Mouse (Mus musculus): ENCODE data around the gene Ggcx. TPM values are rescaled to one million over a fixed set of nuclear protein-coding genes. Genes with fewer than 3 reads are reported as not detected.

The Ggcx gene
- polyA plus RNA-seq, 1 experiment from 2014 or later = 27.7 TPM

DNA sequence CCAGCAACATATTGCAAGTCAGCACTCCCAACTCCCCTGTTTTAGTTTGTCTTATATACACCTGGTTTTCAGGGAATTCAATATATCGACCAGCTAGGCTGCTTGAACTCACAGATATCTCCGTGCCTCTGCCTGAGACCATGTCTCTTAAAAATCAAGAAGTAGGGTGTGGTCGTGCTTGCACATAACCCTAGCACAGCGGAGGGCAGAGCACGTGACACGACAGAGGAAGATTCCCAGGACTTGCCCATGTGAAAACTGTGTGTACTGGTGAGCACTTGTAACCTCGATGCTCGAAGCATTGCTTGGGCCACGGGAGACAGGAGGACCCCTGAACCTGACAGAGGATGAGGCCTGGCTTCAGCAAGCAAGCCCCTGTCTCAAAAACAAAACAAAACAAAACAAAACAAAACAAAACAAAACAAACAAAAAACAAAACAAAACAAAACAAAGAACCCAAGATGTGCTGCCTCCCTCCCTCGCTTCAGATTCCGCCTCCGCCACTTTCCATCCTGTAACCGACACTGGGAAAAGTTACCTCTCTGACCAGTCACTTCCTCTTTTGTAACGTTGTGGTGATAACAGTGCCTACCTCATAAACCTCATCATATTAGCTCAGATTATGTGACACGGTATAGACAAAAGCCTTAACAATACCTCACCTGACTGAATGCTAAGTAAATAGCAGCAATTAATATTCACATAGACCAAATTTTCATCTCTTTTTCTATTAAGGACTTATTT lies 39.1 kb upstream of the Ggcx start:
- H3K9me3 ChIP-seq (replicated peaks) = no peaks in the 10 kb centered on the region
- H3K4me3 ChIP-seq = no peak overlapping the region
- H3K36me3 ChIP-seq = no peaks in the 10 kb centered on the region
- no peak overlapping the region for H3K9ac ChIP-seq
- ATAC-seq (replicated peaks; ENCODE audit: insufficient number of reproducible peaks, insufficient read depth, low FRiP score, low read depth) = no peak
- H3K4me2 ChIP-seq = no peak overlapping the region
- no peaks in the 10 kb centered on the region for H3K27me3 ChIP-seq
- peaks cover 38% of the 10 kb centered on the region for H3K4me1 ChIP-seq (replicated peaks)
- peak overlapping the region; percentile 74 for H3K27ac ChIP-seq
- WGBS = 71% methylated on average over 15 of the region's 15 CpGs

DNA sequence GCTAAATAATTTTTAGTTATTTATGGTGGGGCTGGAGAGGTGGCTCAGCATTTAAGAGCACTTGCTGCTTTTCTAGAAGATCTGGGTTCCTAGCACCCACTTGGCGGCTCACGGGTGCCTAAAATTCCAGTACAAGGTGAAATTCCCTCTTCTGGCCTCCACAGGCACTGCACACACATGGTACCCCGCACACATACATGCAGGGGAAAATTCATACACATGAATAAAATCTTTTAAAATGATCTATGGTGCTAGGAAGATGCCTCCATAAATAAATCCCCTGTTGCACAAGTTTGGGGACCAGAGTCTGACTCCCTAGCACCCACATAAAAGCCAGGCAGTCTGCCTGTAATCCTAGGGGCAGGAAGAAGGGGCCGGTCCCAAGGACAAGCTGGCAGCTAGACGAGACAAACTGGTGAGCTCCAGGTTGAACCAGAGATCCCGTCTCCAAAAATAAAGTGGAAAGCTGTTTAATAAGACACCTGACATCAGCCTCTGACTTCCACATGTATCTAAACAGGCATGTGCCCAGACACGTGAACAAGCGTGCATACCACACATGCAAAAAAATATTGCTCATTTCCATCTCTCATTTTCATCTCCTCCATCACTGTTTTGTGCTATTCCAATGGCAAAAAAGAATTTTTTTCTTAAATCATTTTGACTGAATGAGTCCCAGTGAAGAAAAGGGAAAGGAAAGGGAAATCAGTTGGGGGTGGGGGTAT lies 35.4 kb upstream of the Ggcx start:
- Histone ChIP-seq H3K27ac (peak overlapping the region; percentile 87; the same call in 1 of the 2 replicates), H3K4me3 (peak overlapping the region; percentile 72)

GRCm38 (mm10) chr6:72379377-72380130 lies 34.6 kb upstream of the Ggcx start:
- Histone ChIP-seq H3K4me2 (peak overlapping the region; percentile 79), H3K36me3 (peaks cover 1% of the 10 kb centered on the region; the same call in 1 of the 2 replicates), H3K9ac (peak overlapping the region; percentile 80), H3K27ac (peak overlapping the region; percentile 87), H3K4me1 (replicated peaks) (peaks cover 18% of the 10 kb centered on the region), H3K9me3 (replicated peaks) (no peaks in the 10 kb centered on the region), H3K4me3 (peak overlapping the region; percentile 72), H3K27me3 (no peaks in the 10 kb centered on the region)
- no peak; the same call in 1 of the 2 replicates for ATAC-seq (replicated peaks; ENCODE audit: insufficient number of reproducible peaks, insufficient read depth, low FRiP score, low read depth)
- whole genome bisulfite sequencing = 37% methylated on average over 7 of the region's 7 CpGs

More for the DNA sequence above, 35.4 kb upstream of the Ggcx start:
- WGBS = 86% methylated on average over 8 of the region's 8 CpGs
- H3K9ac ChIP-seq = no peak overlapping the region
- H3K9me3 ChIP-seq (replicated peaks) = no peaks in the 10 kb centered on the region
- no peak for ATAC-seq (replicated peaks; ENCODE audit: insufficient number of reproducible peaks, insufficient read depth, low FRiP score, low read depth)
- no peaks in the 10 kb centered on the region for H3K27me3 ChIP-seq
- peak overlapping the region; percentile 79 for H3K4me2 ChIP-seq
- H3K36me3 ChIP-seq = no peaks in the 10 kb centered on the region
- H3K4me1 ChIP-seq (replicated peaks) = peaks cover 25% of the 10 kb centered on the region

DNA sequence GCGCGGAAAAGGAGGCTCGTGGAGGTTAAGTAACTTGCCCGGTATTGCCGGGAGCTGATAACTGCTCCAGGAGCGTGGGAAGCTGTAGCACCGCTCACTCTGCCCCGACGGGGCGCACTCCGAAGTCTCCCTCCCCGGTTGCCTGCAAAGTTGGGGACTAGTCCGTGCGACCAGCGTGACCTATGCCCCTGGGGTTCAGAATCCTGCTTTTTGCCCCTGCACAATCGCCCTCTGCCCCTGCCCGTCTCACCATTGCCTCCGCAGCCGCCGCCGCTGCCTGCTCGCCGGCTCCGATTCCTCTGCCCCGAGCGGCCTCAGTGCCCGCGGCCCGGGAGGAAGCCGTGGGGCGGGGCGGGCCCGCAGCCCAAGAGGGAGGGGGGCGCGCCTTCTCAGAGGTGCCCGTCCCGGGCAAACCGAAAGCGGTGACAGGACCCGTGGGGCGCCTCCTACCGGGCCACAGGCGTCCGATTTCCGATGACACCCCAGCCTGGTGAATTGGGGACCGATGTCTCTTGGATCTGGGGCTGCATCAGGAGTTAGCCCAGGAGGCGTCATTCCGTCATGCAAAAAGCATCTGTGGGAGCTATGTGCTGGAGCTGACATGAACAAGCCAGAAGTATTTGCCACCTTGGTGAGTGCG lies 33.9 kb upstream of the Ggcx start, which contains the start of gene Vamp5:
TSS of gene Vamp5 (minus strand) at position 338 of the 640 bp plus-strand sequence.
- Histone ChIP-seq H3K27me3 (no peaks in the 10 kb centered on the region), H3K36me3 (peaks cover 8% of the 10 kb centered on the region), H3K4me1 (replicated peaks) (peaks cover 18% of the 10 kb centered on the region), H3K4me3 (peak within 1 kb of the TSS; percentile 72), H3K4me2 (peak within 1 kb of the TSS; percentile 79), H3K9ac (peak within 1 kb of the TSS; percentile 80), H3K9me3 (replicated peaks) (no peaks in the 10 kb centered on the region), H3K27ac (peak within 1 kb of the TSS; percentile 87)
- 1% methylated on average over 46 of the region's 49 CpGs for WGBS
- ATAC-seq (replicated peaks; ENCODE audit: insufficient number of reproducible peaks, insufficient read depth, low FRiP score, low read depth) = peak; percentile 88

- H3K36me3 ChIP-seq = peaks cover 16% of the 10 kb centered on the region
- H3K27ac ChIP-seq = no peak overlapping the region
- peaks cover 18% of the 10 kb centered on the region for H3K4me1 ChIP-seq (replicated peaks)
- 68% methylated on average over 6 of the region's 6 CpGs for WGBS
- H3K4me3 ChIP-seq = no peak overlapping the region
- no peak overlapping the region for H3K9ac ChIP-seq
- H3K27me3 ChIP-seq = no peaks in the 10 kb centered on the region
- H3K9me3 ChIP-seq (replicated peaks) = no peaks in the 10 kb centered on the region
- no peak overlapping the region for H3K4me2 ChIP-seq
- ATAC-seq (replicated peaks; ENCODE audit: insufficient number of reproducible peaks, insufficient read depth, low FRiP score, low read depth) = no peak
Observed at GRCm38 (mm10) chr6:72382494-72382893, 31.6 kb upstream of the Ggcx start.

- Histone ChIP-seq H3K4me3 (no peak overlapping the region), H3K9me3 (replicated peaks) (no peaks in the 10 kb centered on the region), H3K4me2 (no peak overlapping the region), H3K9ac (no peak overlapping the region), H3K27ac (no peak overlapping the region), H3K36me3 (peaks cover 16% of the 10 kb centered on the region), H3K4me1 (replicated peaks) (peaks cover 23% of the 10 kb centered on the region), H3K27me3 (no peaks in the 10 kb centered on the region)
- no peak for ATAC-seq (replicated peaks; ENCODE audit: insufficient number of reproducible peaks, insufficient read depth, low FRiP score, low read depth)
- 75% methylated on average over 6 of the region's 6 CpGs for WGBS
Observed at GRCm38 (mm10) chr6:72383142-72383820, 30.8 kb upstream of the Ggcx start.

DNA sequence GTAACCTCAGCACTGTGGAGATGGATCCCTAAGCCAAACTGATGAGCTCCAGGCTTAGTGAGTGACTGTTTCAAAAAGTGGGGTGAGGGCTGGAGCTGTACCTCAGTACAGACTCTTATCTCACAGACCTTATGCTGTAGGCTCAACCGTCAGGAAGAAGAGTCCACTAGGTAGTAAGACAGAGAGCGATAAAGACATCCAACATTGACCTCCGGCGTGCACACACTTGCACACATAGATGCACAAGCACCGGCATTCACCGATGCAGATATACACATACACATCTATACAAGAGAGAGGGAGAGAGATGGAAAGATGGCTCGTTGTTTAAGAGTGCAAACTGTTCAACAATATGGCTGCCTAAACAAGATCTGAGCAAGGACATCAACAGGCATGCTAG lies 30.2 kb upstream of the Ggcx start:
- ATAC-seq (replicated peaks; ENCODE audit: insufficient number of reproducible peaks, insufficient read depth, low FRiP score, low read depth) = no peak
- Histone ChIP-seq H3K4me3 (no peak overlapping the region), H3K4me2 (no peak overlapping the region), H3K4me1 (replicated peaks) (peaks cover 29% of the 10 kb centered on the region), H3K9ac (no peak overlapping the region), H3K27ac (no peak overlapping the region), H3K9me3 (replicated peaks) (no peaks in the 10 kb centered on the region), H3K36me3 (peaks cover 16% of the 10 kb centered on the region), H3K27me3 (no peaks in the 10 kb centered on the region)
- WGBS = 84% methylated on average over 7 of the region's 7 CpGs

DNA sequence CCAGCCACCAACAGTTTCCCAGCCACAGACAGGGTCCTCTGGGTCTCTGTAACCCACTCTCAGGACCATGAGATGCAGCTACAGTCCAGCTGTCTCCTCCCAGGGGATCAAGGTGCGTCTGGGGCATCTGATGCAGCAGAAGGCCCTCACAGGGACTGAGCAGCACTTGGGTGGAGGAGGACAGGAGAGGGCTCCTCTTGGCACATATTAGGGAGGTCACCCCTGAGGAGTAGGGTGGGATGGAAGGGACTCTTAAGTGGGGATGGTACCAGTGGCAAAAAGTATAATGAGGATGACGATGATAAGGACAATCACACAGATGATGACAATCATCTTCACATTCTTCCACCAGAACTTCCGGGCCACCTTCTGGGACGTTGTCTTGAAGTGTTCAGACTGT lies 28.9 kb upstream of the Ggcx start:
- Histone ChIP-seq H3K4me2 (no peak overlapping the region), H3K27me3 (no peaks in the 10 kb centered on the region), H3K4me1 (replicated peaks) (peaks cover 25% of the 10 kb centered on the region), H3K9me3 (replicated peaks) (no peaks in the 10 kb centered on the region), H3K4me3 (no peak overlapping the region), H3K9ac (no peak overlapping the region), H3K27ac (no peak overlapping the region), H3K36me3 (peaks cover 16% of the 10 kb centered on the region)
- 63% methylated on average over 4 of the region's 4 CpGs for WGBS
- no peak for ATAC-seq (replicated peaks; ENCODE audit: insufficient number of reproducible peaks, insufficient read depth, low FRiP score, low read depth)

- Histone ChIP-seq H3K27ac (no peak overlapping the region), H3K4me3 (no peak overlapping the region), H3K4me1 (replicated peaks) (peaks cover 29% of the 10 kb centered on the region), H3K9me3 (replicated peaks) (no peaks in the 10 kb centered on the region), H3K9ac (no peak overlapping the region), H3K4me2 (no peak overlapping the region), H3K27me3 (no peaks in the 10 kb centered on the region), H3K36me3 (peaks cover 16% of the 10 kb centered on the region)
- no peak for ATAC-seq (replicated peaks; ENCODE audit: insufficient number of reproducible peaks, insufficient read depth, low FRiP score, low read depth)
- 90% methylated on average over 2 of the region's 2 CpGs for WGBS
Observed at GRCm38 (mm10) chr6:72386561-72386960, 27.5 kb upstream of the Ggcx start.

DNA sequence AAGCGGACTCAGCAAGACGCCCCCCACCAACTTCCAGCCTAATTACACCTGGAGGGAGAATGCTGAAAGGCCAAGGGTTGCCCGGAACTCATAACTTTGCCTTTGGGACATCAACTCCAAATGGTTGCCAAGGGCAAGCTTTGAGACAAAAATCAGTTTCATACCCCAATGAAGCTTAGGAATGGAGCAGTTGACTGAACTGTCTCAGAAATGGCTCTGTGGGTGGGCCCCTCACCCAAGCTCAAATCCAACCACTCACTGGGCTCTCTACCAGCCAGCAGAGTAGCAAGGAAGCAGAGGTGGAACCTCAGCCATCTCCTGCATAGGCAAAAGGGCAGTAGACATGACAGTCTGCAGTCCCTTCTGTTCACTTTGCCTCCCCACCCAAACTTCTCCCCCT lies 26.3 kb upstream of the Ggcx start:
- ATAC-seq (replicated peaks; ENCODE audit: insufficient number of reproducible peaks, insufficient read depth, low FRiP score, low read depth) = no peak
- 84% methylated on average over 3 of the region's 3 CpGs for WGBS
- Histone ChIP-seq H3K9me3 (replicated peaks) (no peaks in the 10 kb centered on the region), H3K36me3 (peaks cover 16% of the 10 kb centered on the region), H3K9ac (no peak overlapping the region), H3K27me3 (no peaks in the 10 kb centered on the region), H3K4me1 (replicated peaks) (peaks cover 26% of the 10 kb centered on the region), H3K4me2 (no peak overlapping the region), H3K4me3 (no peak overlapping the region), H3K27ac (no peak overlapping the region)

All from heart, embryonic 15.5 days (tissue).